Mouse (Mus musculus) stomach, postnatal 0 days (tissue): ENCODE results near the gene Cx3cl1. TPM values are rescaled to one million over a fixed set of nuclear protein-coding genes. Genes with fewer than 3 reads are reported as not detected.

Source experiments
- ATAC-seq: fragments of 200-750 bp; cut with Nextera tagmentation; 2 replicates; pipeline ENCODE4 v1.8.0; 2017; ENCODE audit not compliant: low FRiP score, low TSS enrichment
- DNase-seq: peaks from one replicate; pipeline ENCODE4 v3.0.0-alpha.2; 2016; ENCODE audit warnings: low spot score
- H3K27ac ChIP-seq: fragments of 300-500 bp; sonication (generic); replicated peaks from 2 replicates; pipeline ENCODE4 v1.5.1; 2014; ENCODE audit warnings: mild to moderate bottlenecking, control low read depth
- H3K27me3 ChIP-seq: fragments of 300-500 bp; sonication (generic); 2 replicates; pipeline ENCODE4 v1.6.1; 2014; ENCODE audit warnings: low read length; ENCODE audit not compliant: control insufficient read depth, insufficient read depth
- H3K36me3 ChIP-seq: fragments of 300-500 bp; sonication (generic); 2 replicates; pipeline ENCODE4 v1.6.1; 2014; ENCODE audit warnings: low read length, mixed read lengths; ENCODE audit not compliant: control insufficient read depth, insufficient read depth
- H3K4me1 ChIP-seq: fragments of 300-500 bp; sonication (generic); replicated peaks from 2 replicates; pipeline ENCODE4 v1.6.1; 2014; ENCODE audit warnings: antibody characterized with exemption; ENCODE audit not compliant: control insufficient read depth, insufficient read depth
- H3K4me2 ChIP-seq: fragments of 300-500 bp; sonication (generic); replicated peaks from 2 replicates; pipeline ENCODE4 v1.6.1; 2014; ENCODE audit warnings: low read depth, mild to moderate bottlenecking, control low read depth, moderate library complexity
- H3K4me3 ChIP-seq: fragments of 300-500 bp; sonication (generic); 2 replicates; pipeline ENCODE4 v1.5.1; 2014; ENCODE audit warnings: low read depth, low read length, control low read depth
- H3K9ac ChIP-seq: fragments of 300-500 bp; sonication (generic); 2 replicates; pipeline ENCODE4 v1.6.1; 2014; ENCODE audit warnings: mild to moderate bottlenecking, low read length, control low read depth, mixed read lengths
- H3K9me3 ChIP-seq: fragments of 300-500 bp; sonication (generic); 2 replicates; pipeline ENCODE4 v1.6.1; 2016; ENCODE audit warnings: low read length; ENCODE audit not compliant: control insufficient read depth
- CTCF ChIP-seq: IDR thresholded peaks from 2 replicates; pipeline ENCODE4 v1.5.1; 2016; ENCODE audit warnings: antibody characterized with exemption, low read depth, mild to moderate bottlenecking, moderate library complexity
- EP300 ChIP-seq: optimal IDR thresholded peaks from 2 replicates; pipeline ENCODE3; 2016; ENCODE audit warnings: antibody characterized with exemption
- WGBS: fragments of 180-500 bp; shearing (Covaris S2); extraction: QIAGEN DNeasy Blood & Tissue Kit; methylation state at CpG from one replicate; pipeline ENCODE4 v1.1.7; 2014; 5-methylcytosine and 5-hydroxymethylcytosine counted together
- polyA plus RNA-seq: library from polyadenylated mRNA; unstranded; fragments of >200 nt; fragmentation: Nextera tagmentation; extraction: Ambion mirVana; gene quantifications from 2 replicates; pipeline ENCODE4 v1.2.1, GENCODE M21; 2015

The Cx3cl1 gene
- polyA plus RNA-seq, 1 experiment from 2014 or later: 18.0 TPM

GRCm38 (mm10) chr8:94780491-94781154 lies 8.8 kb downstream of the Cx3cl1 start:
- H3K4me2 ChIP-seq: no peak overlapping the region
- H3K27ac ChIP-seq: peak overlapping the region; percentile 53; the same call in 1 of the 2 replicates
- H3K9ac ChIP-seq: no peak overlapping the region

DNA sequence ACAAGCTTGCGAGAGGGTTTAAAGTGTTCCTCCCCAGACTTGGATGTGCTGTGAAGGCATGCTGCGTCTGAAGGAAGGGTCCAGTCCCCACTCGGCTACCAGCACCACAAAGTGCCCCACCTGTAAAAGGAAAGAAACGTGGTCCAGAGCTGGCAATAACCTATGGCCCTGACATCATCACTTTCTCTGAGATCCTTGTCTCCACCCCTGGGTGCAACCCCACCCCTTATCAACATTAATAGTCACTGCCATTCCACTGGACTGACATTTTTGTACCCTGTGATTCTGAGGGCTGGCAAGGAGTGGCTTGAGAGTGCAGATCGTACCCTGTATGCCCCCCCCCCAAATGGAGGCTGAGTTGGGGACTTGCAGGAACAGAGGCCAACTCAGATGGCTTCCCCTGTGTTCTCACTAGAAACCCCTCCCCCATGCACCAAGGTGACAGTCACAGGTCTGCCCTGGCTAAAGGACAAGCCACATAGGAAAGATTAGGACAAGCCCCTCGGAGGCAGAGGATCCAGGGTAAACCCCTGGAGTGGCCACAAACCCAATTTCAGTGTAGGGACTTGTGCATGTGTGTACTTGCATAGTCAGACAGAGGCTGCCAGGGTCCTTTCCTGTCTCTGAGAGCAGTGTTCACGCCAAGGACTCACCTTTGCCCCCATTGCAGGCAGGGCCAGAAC lies 9.5 kb downstream of the Cx3cl1 start:
- Histone ChIP-seq H3K36me3 (no peaks in the 10 kb centered on the region), H3K9ac (no peak overlapping the region), H3K4me3 (no peak overlapping the region), H3K4me1 (no peaks in the 10 kb centered on the region; the same call in 1 of the 2 replicates), H3K4me2 (no peak overlapping the region), H3K9me3 (no peaks in the 10 kb centered on the region), H3K27me3 (no peaks in the 10 kb centered on the region), H3K27ac (peak overlapping the region; percentile 75)
- DNase-seq: peak; percentile 37
- peak; percentile 18 for ATAC-seq
- WGBS: 50% methylated on average over 7 of the region's 7 CpGs
- TF ChIP-seq CTCF (no peak), EP300 (no peak)

More at GRCm38 (mm10) chr8:94780491-94781154, 8.8 kb downstream of the Cx3cl1 start:
- Histone ChIP-seq H3K4me1 (no peaks in the 10 kb centered on the region; the same call in 1 of the 2 replicates), H3K36me3 (no peaks in the 10 kb centered on the region), H3K9me3 (no peaks in the 10 kb centered on the region), H3K27me3 (no peaks in the 10 kb centered on the region), H3K4me3 (no peak overlapping the region)
- ATAC-seq (no peak), DNase-seq (no peak)
- TF ChIP-seq EP300: no peak
- TF ChIP-seq CTCF: no peak
- WGBS: 84% methylated on average over 21 of the region's 21 CpGs

DNA sequence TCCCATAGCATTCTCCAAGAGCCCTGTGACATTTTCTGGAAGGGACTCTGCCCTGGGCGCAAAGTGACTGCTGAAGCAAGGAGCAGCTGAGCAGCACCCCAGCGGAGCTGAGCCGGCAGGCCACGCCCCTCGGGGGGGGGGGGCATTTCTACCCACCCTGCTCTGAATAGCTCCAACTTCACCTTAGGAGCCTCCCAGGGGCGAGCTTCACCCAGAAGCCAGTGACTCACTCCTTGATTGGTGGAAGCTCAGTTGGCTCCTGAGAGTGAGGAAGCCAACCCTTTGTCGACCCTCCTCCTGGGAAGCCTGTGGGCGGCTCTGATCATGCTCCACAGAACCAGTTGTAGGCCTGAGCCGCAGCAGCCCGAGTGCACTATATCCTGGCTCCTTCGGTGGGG lies 10.0 kb downstream of the Cx3cl1 start:
- peak; percentile 83 for ATAC-seq
- H3K4me2 ChIP-seq: peak overlapping the region; percentile 23; the same call in 1 of the 2 replicates

DNA sequence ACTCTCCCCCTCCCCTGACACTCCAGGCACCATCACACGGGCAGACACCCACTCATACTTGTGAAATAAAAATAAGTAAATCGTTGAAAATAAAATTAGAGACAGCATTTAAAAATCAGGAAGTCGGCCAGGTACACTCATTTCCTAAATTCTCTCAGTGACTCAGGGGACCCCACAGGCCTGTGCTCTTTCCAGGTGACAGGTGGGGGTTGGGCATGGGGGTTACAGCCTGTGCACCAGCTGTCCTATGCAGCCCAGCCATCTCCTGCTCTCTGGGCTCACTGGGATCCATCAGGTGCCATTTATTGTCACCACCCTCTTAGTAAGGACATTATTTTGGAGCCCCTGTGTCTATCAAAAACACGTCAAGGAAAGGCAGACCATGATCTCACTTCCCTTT lies 12.1 kb downstream of the Cx3cl1 start:
- Histone ChIP-seq H3K4me1 (no peaks in the 10 kb centered on the region; the same call in 1 of the 2 replicates), H3K27ac (no peak overlapping the region), H3K9ac (no peak overlapping the region), H3K4me3 (no peak overlapping the region), H3K36me3 (no peaks in the 10 kb centered on the region), H3K9me3 (no peaks in the 10 kb centered on the region), H3K4me2 (no peak overlapping the region), H3K27me3 (no peaks in the 10 kb centered on the region)
- 74% methylated on average over 4 of the region's 4 CpGs for WGBS
- ATAC-seq (no peak), DNase-seq (no peak)
- no peak for TF ChIP-seq EP300
- TF ChIP-seq CTCF: no peak

More for the DNA sequence above, 10.0 kb downstream of the Cx3cl1 start:
- Histone ChIP-seq H3K4me3 (no peak overlapping the region), H3K27ac (peak overlapping the region; percentile 75), H3K9me3 (no peaks in the 10 kb centered on the region), H3K9ac (no peak overlapping the region), H3K36me3 (no peaks in the 10 kb centered on the region), H3K4me1 (no peaks in the 10 kb centered on the region; the same call in 1 of the 2 replicates), H3K27me3 (no peaks in the 10 kb centered on the region)
- DNase-seq: peak; percentile 89
- TF ChIP-seq EP300: no peak
- WGBS: 10% methylated on average over 11 of the region's 11 CpGs

GRCm38 (mm10) chr8:94785247-94785985 lies 13.6 kb downstream of the Cx3cl1 start:
- Histone ChIP-seq H3K36me3 (no peaks in the 10 kb centered on the region), H3K27me3 (no peaks in the 10 kb centered on the region), H3K4me3 (no peak overlapping the region), H3K4me1 (no peaks in the 10 kb centered on the region; the same call in 1 of the 2 replicates), H3K4me2 (no peak overlapping the region), H3K9me3 (no peaks in the 10 kb centered on the region), H3K27ac (peak overlapping the region; percentile 78), H3K9ac (0 out of 2 replicates have a peak overlapping the region, but pooled peaks have one; percentile 4)
- TF ChIP-seq EP300 (no peak), CTCF (peak; percentile 63)
- DNase-seq (peak; percentile 74), ATAC-seq (peak; percentile 56)
- WGBS: 47% methylated on average over 12 of the region's 12 CpGs
